Mouse (Mus musculus) erythroid progenitor cell, adult 5-6 weeks (primary cell): ENCODE measurements around the gene Akr1c13. TPM values are rescaled to one million over a fixed set of nuclear protein-coding genes. Genes with fewer than 3 reads are reported as not detected.

Experiments used
- ATAC-seq: replicated peaks from 2 replicates; pipeline ENCODE4 v1.8.0; 2016; ENCODE audit warnings: moderate number of reproducible peaks, mild to moderate bottlenecking, moderate TSS enrichment, inconsistent platforms; ENCODE audit not compliant: poor library complexity, low FRiP score, severe bottlenecking
- total RNA-seq, 2 experiments: library from RNA; stranded (forward) in 1 of 2; stranded (reverse) in 1 of 2; fragments of 150-400 nt in 1 of 2; fragments of 186-747, 209-891 nt in 1 of 2; gene quantifications; 2 replicates each; pipeline versions ENCODE4 v1.2.3 to v1.2.4; 2015 to 2017; ENCODE audit warnings: low replicate concordance in 2 of 2

Gene Akr1c13
- total RNA-seq, 2 experiments from 2014 or later, result 5.4 TPM; not detected in 1

DNA sequence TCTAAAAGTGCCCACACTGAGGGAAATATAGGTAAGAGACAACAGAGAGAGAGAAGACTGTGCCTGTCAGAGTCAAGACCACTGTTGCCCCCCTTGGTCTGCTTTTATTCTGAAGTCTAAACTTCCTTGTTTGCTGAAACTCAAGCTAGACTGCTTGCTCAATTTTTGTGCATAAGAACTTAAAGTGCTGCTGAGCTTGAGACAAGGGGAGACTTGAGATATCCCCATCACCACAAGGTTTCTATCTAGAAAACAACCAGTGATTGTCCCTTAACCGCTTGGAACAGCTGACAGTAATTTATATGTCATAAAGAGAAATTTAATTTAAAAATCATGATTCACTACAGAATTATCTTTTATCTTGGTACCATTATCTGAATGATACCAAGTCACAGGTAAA, 42.2 kb downstream of the Akr1c13 start:
- no peak for ATAC-seq

DNA sequence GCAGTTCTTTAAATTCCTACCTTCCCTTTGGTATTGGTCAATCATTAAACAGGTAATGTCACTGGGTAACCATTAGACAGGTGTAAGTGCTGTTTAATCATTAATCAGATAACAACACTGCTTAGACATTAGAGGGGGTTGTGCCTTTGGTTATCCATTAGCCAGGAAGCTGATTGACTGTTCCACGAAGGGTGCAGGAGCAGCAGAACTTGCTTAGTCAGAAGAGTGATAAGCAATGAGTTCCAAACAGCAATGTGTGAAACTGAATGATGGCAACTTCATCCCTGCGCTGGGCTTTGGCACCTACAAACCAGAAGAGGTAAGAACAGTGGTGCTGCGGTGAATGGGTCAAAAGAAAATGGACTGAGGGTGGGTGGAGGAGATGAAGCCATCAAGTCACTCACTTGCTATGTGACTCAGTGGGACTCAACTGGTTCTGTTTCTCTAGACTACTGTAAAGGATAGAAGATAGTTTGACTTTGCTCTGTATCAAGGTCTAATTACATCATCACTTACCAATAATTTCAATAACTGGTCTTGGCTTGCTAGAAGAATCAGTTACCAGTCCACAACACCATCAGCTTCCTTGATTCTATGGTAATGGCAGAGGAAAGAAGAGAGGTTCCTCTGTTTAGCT, 42.7 kb downstream of the Akr1c13 start:
- ATAC-seq, result no peak

- no peak for ATAC-seq
These were observed 54.1 kb downstream of the Akr1c13 start for GRCm38 (mm10) chr13:4244861-4245559.

- no peak for ATAC-seq
These were observed 58.4 kb downstream of the Akr1c13 start for GRCm38 (mm10) chr13:4249347-4249746.

Other genes with a start within 250 kb of the Akr1c13 start
- gene Ucn3, start 245.8 kb upstream of the Akr1c13 start, total RNA-seq (2015; ENCODE audit: low replicate concordance), result not detected in 2 replicates
- not detected in 2 replicates for gene Ucn3, start 245.8 kb upstream of the Akr1c13 start, total RNA-seq (2017; ENCODE audit: low replicate concordance)
- not detected in 2 replicates for gene Akr1c14, start 142.1 kb upstream of the Akr1c13 start, total RNA-seq (2015; ENCODE audit: low replicate concordance)
- not detected in 2 replicates for gene Akr1c14, start 142.1 kb upstream of the Akr1c13 start, total RNA-seq (2017; ENCODE audit: low replicate concordance)
- gene Akr1c18, start 40.5 kb upstream of the Akr1c13 start, total RNA-seq (2015; ENCODE audit: low replicate concordance), result not detected in 2 replicates
- gene Akr1c18, start 40.5 kb upstream of the Akr1c13 start, total RNA-seq (2017; ENCODE audit: low replicate concordance), result not detected in 2 replicates
- not detected in 2 replicates for gene Akr1c19, start 37.5 kb downstream of the Akr1c13 start, total RNA-seq (2015; ENCODE audit: low replicate concordance)
- gene Akr1c19, start 37.5 kb downstream of the Akr1c13 start, total RNA-seq (2017; ENCODE audit: low replicate concordance), result not detected in 2 replicates
- gene Akr1c12, start 88.3 kb downstream of the Akr1c13 start, total RNA-seq (2015; ENCODE audit: low replicate concordance), result not detected in 2 replicates
- 3.7 TPM in 1 of 2 replicates, not detected in the other for gene Akr1c12, start 88.3 kb downstream of the Akr1c13 start, total RNA-seq (2017; ENCODE audit: low replicate concordance)
- gene Akr1c6, start 243.2 kb downstream of the Akr1c13 start, total RNA-seq (2015; ENCODE audit: low replicate concordance), result not detected in 2 replicates
- not detected in 2 replicates for gene Akr1c6, start 243.2 kb downstream of the Akr1c13 start, total RNA-seq (2017; ENCODE audit: low replicate concordance)